Mouse (Mus musculus) B cell, adult 2 months (primary cell): ENCODE data around the gene Fgfr2.

Source experiments
- DNase-seq, 2 experiments: peaks; one replicate each; pipeline ENCODE4 v3.0.0; 2022

Fgfr2 gene

GRCm38 (mm10) chr7:132646514-132646913 lies 476.6 kb downstream of the Fgfr2 start:
- no peak for DNase-seq

GRCm38 (mm10) chr7:132644605-132645279 lies 478.4 kb downstream of the Fgfr2 start:
- DNase-seq = no peak

GRCm38 (mm10) chr7:132641606-132642005 lies 481.5 kb downstream of the Fgfr2 start:
- no peak for DNase-seq

DNA sequence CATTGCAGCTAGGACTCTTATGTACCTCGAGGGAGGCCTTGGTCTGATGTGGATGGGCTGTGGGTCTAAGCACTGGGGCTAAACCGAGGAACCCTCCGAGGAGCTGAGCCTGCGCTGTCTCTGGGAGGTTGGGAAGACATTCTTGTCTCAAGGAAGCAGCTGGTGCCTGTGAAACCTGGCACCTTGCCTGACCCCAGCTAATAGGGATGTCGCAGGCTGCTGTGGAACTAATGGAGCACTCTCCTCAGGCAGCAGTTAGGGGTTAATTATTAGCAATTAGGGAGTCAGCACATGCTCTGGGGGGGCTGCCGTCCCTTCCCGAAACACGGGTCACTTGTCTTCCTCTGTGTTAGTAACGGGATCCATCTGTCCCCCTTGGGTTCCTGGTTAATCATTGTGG lies 482.2 kb downstream of the Fgfr2 start:
- DNase-seq = no peak

GRCm38 (mm10) chr7:132638446-132639087 lies 484.6 kb downstream of the Fgfr2 start:
- peak; percentile 51 to 56 for DNase-seq

DNA sequence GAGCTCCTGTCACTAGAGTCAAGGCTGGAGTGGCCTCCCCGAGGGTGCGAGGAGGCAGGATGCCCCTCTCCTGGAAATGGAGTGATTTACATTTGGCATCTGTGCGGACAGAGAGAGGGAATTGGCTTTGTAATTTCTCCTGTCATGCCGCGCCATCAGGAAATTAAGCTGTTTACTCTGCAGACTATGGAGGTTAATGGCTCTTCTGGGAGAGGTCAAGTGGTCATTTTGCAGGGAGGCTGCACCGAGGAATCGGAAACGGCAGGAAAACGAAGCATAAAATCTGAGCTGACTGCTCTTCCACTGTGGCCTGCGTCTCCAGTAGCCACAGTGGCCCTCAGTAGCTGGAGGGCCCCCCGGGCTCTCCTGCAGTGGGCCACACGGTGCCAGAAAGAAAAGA lies 485.9 kb downstream of the Fgfr2 start:
- DNase-seq = no peak

GRCm38 (mm10) chr7:132631313-132631712 lies 491.8 kb downstream of the Fgfr2 start:
- DNase-seq = no peak

DNA sequence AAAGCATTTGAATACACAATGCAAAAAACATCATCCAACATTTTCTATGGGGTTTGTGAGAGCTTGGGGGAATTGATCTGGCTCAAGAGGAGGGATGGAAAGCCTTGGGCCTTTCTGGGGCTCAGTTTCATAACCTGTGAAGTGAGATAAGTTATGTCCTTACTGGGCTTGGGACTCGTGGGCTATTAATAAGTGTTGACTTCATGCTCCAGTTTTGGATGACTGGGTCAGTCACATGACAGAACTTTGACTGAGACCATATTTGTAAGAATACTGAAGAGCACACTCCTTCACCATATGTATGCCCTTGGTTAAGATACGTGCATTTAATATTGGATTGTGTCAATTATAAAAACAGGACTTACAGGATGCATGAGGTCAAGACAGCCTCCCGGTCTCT lies 495.7 kb downstream of the Fgfr2 start:
- no peak for DNase-seq

GRCm38 (mm10) chr7:132626174-132626573 lies 497.0 kb downstream of the Fgfr2 start:
- no peak for DNase-seq

GRCm38 (mm10) chr7:132624161-132624560 lies 499.0 kb downstream of the Fgfr2 start:
- DNase-seq = no peak

DNA sequence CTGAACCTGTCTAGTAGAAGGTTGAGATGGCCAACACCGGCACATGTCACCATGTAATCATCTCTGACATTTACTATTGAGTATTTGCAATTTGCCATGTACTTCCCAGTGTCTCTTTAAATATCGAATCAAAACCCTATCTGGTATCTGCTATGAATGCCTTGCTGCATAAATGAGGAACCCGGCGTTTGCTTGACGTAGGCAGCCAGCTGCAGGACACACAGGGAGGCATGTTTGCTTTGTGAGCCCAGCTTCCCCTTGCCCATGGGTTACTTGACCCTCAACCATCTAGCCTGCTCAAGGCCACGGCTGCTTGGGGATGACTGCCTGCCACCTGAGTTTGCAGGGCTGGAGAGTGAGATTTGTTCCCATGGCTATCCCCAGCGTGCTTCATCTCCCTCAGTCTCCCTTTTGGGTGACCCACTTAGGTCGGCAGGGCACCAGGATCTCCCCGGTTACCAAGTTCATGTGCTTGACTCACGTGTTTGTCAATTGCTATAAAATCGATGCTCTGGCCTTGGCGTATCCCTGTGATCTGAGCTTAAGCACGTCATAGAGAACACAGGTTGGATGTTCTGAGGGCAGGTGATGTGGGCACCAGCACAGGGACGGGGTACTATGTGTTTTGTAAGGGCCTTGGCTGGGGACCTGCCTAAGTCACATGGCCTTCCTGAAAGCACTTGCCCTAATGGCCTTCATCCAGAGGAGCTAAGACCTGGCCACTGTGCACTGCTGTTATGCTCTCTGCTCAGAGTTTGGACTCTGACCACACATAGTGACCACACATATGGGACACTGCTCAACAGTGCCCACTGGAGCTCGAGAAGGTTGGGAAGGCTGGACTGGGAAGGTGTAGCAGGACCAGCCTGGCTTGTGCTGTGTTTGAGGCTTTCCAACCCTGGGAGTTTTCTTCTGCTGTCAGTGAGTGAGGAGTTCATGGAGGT lies 502.9 kb downstream of the Fgfr2 start:
- DNase-seq = peak in 1 of 2 experiments; percentile 9

DNA sequence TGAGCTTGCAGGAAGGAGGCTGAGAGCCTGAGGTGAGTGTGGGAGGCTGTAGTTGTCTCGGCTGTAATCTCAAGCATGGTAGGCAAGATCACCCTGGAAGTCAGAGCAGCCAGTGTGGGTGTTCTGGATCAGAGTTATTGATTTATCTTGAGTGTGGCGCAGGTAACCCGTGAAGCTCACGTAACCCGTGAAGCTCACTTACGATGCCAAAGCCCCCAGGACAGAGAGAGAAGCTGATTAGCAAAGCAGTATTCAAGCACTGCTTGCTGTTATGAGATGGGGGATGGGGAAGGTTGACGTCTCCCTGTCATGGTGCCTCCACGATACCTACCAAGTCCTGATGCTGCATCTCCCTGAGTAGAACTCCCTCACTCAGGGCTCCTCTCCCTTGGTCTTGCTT lies 503.6 kb downstream of the Fgfr2 start:
- no peak for DNase-seq

DNA sequence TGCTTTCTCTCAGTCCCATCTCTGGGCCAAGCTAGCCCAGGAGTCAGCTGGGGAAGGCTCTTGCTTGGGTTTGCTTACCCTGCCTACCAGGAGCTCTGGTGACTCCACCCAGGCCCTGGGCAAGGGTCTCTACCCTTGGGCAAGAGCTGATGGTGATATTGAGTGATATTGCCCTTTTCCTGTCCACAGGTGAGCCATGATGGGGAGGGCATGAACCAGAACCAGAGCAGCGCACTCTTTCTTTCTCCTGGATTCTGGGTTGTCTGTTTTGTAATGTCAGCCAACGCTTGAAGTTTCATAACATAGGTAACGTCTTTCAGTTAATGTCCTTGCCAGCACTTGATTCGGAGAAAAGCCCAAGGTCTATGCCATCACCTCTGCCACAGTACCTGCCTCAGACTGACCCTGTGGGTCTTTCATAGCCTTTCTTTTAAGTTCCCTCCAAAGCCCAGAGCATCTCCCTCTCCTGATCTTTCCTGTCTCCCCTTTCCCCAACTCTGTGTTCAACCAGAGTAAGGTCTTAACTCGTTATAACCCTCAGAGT lies 506.1 kb downstream of the Fgfr2 start:
- DNase-seq = no peak

GRCm38 (mm10) chr7:132616391-132616790 lies 506.8 kb downstream of the Fgfr2 start:
- no peak for DNase-seq

DNA sequence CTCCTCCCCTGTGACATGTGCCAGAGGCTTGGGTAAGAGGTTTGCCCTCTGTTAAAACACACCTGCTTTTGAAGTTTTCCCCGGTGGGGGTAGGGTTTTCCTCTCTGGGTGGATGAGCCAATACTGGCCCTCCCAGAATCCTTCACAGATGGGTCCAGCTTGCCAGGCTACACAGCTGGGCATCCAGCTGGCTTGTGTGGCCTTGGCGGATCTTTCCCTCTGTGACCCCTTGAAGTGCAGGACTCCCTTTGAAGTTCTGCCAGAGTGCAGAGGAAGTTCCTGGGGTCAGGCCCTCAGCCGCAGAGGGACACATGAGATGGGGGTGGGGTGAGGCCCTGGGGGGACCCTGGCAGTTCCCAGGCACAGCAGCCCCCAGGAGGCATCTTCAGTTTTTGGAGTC lies 507.8 kb downstream of the Fgfr2 start:
- DNase-seq = no peak

- DNase-seq = no peak
Observed at GRCm38 (mm10) chr7:132611530-132611929, 511.6 kb downstream of the Fgfr2 start.

DNA sequence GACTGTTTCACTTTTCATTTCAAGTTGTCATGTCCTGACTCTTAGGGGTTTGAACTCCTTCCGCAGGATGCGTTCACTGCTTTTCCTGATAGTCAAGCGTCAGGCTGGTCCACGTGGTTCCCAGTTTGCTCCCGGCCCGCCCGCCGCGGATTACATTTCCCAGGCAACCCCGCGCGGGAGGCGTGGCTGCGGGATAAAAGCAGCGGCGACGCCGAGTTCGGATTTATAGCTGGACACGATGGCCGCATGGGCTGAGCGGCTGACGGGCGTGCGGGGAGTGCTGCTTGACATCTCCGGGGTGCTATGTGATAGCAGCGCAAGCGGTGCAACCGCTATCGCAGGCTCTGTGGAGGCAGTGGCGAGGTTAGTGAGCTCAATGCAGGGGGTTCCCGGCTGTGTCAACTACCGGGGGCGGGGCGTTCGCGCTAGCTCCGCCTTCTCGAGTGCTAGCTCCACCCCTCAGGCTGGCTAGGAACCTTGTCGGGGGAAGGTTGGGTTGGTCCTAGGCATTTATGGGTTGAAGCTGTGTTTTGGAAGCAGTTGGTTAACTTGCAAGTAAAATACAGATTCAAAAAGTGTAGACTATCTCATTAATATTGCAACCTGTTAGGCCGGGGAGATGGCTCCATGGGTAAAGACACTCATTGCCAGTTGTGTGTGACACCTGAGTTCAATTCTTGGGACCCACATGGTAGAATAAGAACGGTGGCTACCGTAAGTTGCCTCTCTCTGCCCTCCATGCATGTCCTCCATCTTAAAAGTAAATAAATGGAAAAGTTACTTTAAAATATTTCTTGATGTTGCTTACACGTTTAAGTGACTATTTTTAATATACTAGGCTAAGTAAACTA lies 512.5 kb downstream of the Fgfr2 start, which contains the start of gene Lhpp:
Lhpp (plus strand) TSS at position 171 of the 851 bp plus-strand sequence.
- DNase-seq = peak; percentile 93

DNA sequence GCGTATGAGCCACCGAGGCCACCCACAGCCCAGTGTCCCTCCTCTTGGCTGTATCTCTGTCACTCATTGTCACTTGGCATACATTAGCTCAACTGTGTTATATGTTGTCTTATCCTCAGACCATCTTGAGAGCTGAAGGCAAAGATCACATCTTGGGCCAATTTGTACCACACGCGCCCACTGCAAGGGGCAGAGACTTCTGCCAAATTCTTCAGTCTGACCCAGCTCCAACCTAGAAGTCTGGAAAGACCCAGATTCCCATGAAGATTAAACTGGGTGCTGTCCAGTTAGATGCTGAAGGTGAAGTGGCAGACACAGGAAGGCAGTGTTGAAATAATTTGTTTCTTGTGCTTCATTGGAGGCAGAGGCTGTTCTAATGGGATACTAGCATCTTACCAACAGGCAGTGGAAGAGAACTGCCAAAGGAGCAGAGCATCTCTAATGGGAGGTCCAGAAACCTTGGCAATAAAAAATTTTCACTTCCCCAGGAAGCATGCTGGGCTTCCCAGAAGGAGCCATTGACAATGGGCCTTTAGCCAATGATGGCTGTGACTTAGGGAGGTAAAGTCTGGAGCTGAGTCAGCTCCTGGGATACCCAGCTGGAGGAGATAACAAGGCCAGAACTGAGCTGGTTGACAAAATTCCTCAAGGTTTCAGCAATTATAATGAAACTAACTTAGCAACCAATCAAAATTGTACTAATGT lies 514.7 kb downstream of the Fgfr2 start:
- no peak for DNase-seq

DNA sequence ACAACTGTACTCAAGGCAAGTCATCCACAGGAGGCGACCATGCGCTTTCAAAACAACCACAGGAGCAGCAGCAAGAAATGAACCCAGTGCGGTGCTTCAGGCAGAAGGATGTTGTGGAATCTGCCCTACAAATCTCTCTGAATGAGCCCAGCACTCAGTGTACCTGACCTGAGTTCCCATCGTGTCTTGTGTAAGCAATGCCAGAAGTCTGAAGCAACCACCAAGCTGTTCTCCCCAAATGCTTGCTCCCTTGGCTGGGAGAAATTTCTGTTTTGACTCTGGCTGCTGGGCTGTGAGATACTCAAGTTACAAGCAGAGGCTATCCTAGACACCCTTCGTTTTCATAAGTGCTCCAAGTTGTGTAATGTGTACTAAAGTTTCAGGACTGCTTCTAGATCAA lies 517.5 kb downstream of the Fgfr2 start:
- DNase-seq = no peak

DNA sequence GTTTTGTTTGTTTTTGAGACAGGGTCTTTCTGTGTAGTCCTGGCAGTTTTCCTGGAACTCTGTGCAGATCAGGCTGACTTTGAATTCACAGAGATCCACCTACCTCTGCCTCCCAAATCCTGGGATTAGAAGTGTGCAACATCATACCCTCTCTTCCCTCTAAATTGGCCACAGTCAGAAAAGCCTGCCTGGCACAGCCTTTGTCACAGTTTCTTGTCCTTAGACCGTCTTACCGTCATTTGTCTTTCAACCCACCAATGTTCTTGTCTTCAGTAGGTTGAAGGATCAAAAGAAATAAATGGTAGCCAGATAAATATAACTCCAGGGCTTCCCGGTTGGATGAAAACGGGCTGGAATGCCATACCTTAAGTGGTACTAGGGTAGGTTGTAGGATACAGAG lies 518.4 kb downstream of the Fgfr2 start:
- no peak for DNase-seq

DNA sequence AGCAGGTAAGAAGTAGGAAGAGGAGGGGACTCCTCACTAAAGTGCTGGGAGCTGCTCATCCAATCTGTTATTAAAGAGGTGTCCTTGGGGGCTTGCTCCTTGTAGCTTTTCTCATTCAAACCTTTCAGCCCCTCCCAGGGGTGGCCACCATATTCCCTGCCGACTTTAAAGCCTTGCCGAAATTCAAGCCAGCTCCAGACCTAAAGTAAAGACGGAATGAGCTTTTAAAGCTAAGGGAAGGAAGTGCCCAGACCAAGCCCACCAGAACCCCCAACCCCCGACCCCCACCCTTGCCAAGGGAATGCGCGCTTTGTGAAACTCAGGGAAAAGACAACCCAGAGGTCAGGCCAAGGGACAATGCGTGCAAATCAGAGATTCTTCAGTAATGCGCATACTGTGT lies 522.2 kb downstream of the Fgfr2 start:
- DNase-seq = no peak

DNA sequence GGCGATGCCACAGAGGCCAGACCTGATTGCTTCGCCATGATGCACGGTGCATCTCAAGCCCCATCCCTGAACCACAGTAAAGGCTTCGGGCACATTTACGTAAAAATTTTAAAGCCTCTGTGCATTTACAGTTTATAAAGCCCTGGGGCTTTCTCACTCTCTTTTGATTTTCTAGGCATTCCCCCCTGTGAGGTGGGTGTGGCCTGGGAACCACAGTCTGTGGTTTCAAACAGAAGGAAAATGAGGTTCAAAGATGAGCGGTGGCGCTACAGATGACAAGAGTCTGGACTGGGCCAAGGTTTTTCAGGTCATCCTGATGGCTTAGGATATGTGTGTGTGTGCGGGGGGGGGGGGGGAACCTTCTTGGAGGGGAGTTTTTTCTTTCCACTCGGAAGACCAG lies 523.1 kb downstream of the Fgfr2 start:
- peak in 1 of 2 experiments; percentile 24 for DNase-seq
